Mouse (Mus musculus): ENCODE results near the gene Cltrn. TPM values are rescaled to one million over a fixed set of nuclear protein-coding genes. Genes with fewer than 3 reads are reported as not detected.

The Cltrn gene
- total RNA-seq, 2 experiments from 2014 or later = not detected

DNA sequence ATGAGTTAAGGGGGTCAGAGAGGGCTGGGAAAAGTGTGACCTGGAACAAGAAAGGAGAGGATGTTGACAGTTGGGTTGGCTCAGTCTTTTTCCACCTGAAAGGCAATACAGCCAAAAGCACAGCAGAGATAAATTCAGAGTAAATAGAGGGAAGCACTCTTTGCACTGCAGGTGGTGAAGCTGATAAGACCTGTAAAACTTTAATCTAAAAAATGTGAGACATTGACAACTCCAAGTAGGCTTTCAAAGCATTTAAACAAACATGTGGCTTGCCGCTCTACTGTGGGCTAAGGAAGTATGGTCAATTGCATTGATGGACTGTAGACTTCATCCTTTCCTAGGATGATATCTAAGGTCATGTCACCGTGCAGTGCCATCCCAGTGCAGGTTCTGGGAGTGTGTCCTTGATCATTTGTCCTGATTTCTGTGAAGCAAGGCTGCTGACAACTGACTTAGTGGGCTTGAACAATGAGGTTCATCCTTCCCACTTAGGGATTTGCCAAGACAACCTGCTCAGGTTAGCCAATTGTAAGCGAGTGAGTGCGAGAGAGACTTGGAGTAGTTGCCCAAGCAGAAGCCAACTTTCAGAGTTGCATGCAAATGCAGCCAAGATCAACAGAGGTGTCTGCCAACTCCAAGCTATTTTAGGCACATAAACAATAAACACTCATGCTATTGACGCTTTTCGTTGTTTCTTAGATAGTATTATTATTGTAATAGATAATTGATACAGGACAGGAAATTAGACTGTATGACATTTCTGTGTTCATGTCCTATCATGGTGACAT is 57.0 kb downstream of the Cltrn start:
- Histone ChIP-seq H3K27ac (no peak overlapping the region), H3K4me3 (no peak overlapping the region)
- intact Hi-C loops (cut with DNase I) = no loop called here
- TF ChIP-seq CTCF (IDR thresholded peaks at IDR 0.05) = no peak
- no peak for DNase-seq (ENCODE audit: extremely low spot score in 1 of 2, low spot score in 2 of 2)

DNA sequence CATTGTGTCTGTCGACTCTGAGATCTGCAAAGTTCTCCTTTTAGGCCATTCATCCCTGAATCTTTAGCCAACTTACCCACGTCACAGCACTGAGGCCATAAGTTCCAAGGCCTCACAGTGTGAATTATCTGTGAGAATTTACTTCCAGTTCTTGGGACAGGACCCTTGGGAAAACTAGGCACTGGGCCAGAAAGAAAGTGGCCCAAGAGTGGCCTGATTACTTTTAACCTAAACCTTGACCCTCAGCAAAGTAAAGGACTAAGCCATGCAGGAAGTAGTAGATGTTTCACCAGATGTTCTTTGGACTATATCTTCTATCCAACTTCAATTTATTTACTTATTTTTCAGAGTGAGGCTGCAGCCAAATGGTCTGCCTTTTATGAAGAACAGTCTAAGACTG is 64.1 kb downstream of the Cltrn start:
- no peak for TF ChIP-seq CTCF (IDR thresholded peaks at IDR 0.05)

DNA sequence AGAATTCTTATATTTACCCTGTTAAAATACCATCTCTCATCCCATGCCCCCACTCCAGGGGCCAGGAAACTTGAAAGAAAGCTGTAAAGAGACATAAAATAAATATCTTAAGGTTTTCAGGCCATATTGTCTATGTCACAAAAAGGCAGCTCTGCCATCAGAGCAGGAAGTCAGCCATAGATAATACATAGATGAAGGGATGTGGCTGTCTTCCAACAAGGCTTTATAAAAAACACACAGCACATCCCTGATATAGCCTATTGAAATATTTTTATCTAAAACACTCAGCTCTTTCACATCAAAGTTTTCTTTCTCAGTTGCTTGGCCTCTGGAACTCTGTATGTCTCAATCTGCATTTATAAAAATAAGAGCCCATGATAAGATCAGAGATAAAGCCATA is 65.0 kb downstream of the Cltrn start:
- no peak for DNase-seq (ENCODE audit: extremely low spot score in 1 of 2, low spot score in 2 of 2)
- H3K27ac ChIP-seq = no peak overlapping the region
- H3K4me3 ChIP-seq = no peak overlapping the region
- no peak for TF ChIP-seq CTCF (IDR thresholded peaks at IDR 0.05)
- intact Hi-C loops (cut with DNase I) = no loop called here

More for the DNA sequence above, 64.1 kb downstream of the Cltrn start:
- H3K27ac ChIP-seq = no peak overlapping the region
- DNase-seq (ENCODE audit: extremely low spot score in 1 of 2, low spot score in 2 of 2) = no peak
- intact Hi-C loops (cut with DNase I) = no loop called here
- no peak overlapping the region for H3K4me3 ChIP-seq

DNA sequence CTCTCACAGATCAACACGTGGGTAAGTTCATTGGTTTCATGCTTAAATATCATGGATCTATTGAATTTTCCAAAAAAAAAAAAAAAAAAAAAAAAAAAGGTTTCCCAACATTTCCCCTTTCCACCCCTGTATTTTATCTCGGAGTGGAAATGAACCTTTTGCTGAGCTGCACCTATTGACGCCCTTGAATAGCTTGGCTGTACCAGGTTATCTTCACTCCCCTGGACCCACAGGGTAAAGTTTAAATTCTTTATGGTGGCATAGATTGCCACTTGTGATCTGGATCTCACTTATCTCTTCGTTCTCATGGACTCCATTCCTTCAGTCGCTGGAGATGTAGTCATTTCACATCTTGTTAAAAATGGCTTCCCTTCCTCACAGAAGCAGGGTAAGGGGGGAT is 66.0 kb downstream of the Cltrn start:
- H3K4me3 ChIP-seq = no peak overlapping the region
- intact Hi-C loops (cut with DNase I) = no loop called here
- no peak for DNase-seq (ENCODE audit: extremely low spot score in 1 of 2, low spot score in 2 of 2)
- TF ChIP-seq CTCF (IDR thresholded peaks at IDR 0.05) = no peak
- H3K27ac ChIP-seq = no peak overlapping the region

DNA sequence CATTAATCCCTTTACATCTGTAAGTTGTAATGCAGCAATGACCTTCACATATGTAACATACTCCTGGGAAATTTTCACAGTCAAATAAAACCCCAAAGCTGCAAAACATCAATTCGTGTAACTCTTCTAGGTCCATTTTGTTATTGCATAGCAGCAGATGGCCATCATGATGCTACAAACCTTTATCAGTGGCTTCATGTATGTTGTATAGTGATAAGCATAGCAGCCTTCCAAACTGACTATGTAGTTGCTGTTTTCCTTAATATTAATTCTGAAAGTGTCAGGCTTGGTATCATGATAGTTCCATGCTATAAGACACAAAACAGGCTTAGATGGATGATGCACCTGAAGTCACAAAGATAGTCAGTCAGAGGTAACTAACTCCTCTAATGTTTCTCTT is 76.1 kb downstream of the Cltrn start:
- Histone ChIP-seq H3K27ac (no peak overlapping the region), H3K4me3 (no peak overlapping the region)
- DNase-seq (ENCODE audit: extremely low spot score in 1 of 2, low spot score in 2 of 2) = no peak
- TF ChIP-seq CTCF (IDR thresholded peaks at IDR 0.05) = no peak
- intact Hi-C loops (cut with DNase I) = no loop called here

Other genes with a start within 250 kb of the Cltrn start
- gene Ap1s2, start 179.8 kb upstream of the Cltrn start, total RNA-seq (2021) = 10 to 100 TPM; 30.3 to 39.9 TPM
- gene Zrsr2, start 130.2 kb upstream of the Cltrn start, total RNA-seq (2021) = 10 to 100 TPM; 43.9 to 51.7 TPM
- gene Car5b, start 60.8 kb upstream of the Cltrn start, total RNA-seq (2021) = 1 to 10 TPM; 2.2 to 3.0 TPM
- 10 to 100 TPM in 1 of 2 experiments, 1 to 10 TPM in 1; 9.6 to 10.9 TPM for gene Siah1b, start 12.3 kb upstream of the Cltrn start, total RNA-seq (2021)
- 1 to 10 TPM; 1.1 to 1.7 TPM for gene Ace2, start 50.5 kb downstream of the Cltrn start, total RNA-seq (2021)
- 1 to 10 TPM in 1 of 2 experiments, under 1 TPM in 1; 0.82 to 1.4 TPM for gene Bmx, start 169.4 kb downstream of the Cltrn start, total RNA-seq (2021)
- 1 to 10 TPM; 6.1 to 7.4 TPM for gene Pir, start 180.5 kb downstream of the Cltrn start, total RNA-seq (2021)

Data from left cerebral cortex, adult 2 months (tissue).